Mouse (Mus musculus): ENCODE data around the gene Cdk6. TPM values are rescaled to one million over a fixed set of nuclear protein-coding genes. Genes with fewer than 3 reads are reported as not detected.

The Cdk6 gene
- total RNA-seq, 2 experiments from 2014 or later: 22.9 to 26.1 TPM

GRCm38 (mm10) chr5:3373170-3373569 lies 31.9 kb downstream of the Cdk6 start:
- no peak for DNase-seq
- intact Hi-C loops (cut with DNase I): no loop called here

GRCm38 (mm10) chr5:3374763-3375162 lies 33.5 kb downstream of the Cdk6 start:
- no peak for DNase-seq
- intact Hi-C loops (cut with DNase I): no loop called here

- DNase-seq: no peak
- intact Hi-C loops (cut with DNase I): no loop called here
Measured at GRCm38 (mm10) chr5:3376167-3376566, 34.9 kb downstream of the Cdk6 start.

GRCm38 (mm10) chr5:3379252-3379651 lies 38.0 kb downstream of the Cdk6 start:
- DNase-seq: no peak
- intact Hi-C loops (cut with DNase I): no loop called here

- DNase-seq: peak in 1 of 2 experiments; percentile 37
- intact Hi-C loops (cut with DNase I): loop anchor here (5.0 kb wide), 1 partner anchor 38 kb away; the partner anchor contains the start of gene Cdk6
Measured at GRCm38 (mm10) chr5:3380692-3381233, 39.5 kb downstream of the Cdk6 start.

GRCm38 (mm10) chr5:3381795-3382194 lies 40.5 kb downstream of the Cdk6 start:
- no peak for DNase-seq
- intact Hi-C loops (cut with DNase I): loop anchor here (5.0 kb wide), 1 partner anchor 39 kb away; the partner anchor contains the start of gene Cdk6

- DNase-seq: no peak
- intact Hi-C loops (cut with DNase I): loop anchor here (5.0 kb wide), 1 partner anchor 40 kb away; the partner anchor contains the start of gene Cdk6
Measured at GRCm38 (mm10) chr5:3382343-3383040, 41.2 kb downstream of the Cdk6 start.

GRCm38 (mm10) chr5:3383547-3383946 lies 42.3 kb downstream of the Cdk6 start:
- intact Hi-C loops (cut with DNase I): loop anchor here (5.0 kb wide), 1 partner anchor 41 kb away; the partner anchor contains the start of gene Cdk6
- no peak for DNase-seq

GRCm38 (mm10) chr5:3385078-3385477 lies 43.8 kb downstream of the Cdk6 start:
- DNase-seq: no peak
- intact Hi-C loops (cut with DNase I): no loop called here

- intact Hi-C loops (cut with DNase I): no loop called here
- no peak for DNase-seq
Measured at GRCm38 (mm10) chr5:3386021-3386730, 44.9 kb downstream of the Cdk6 start.

- DNase-seq: no peak
- intact Hi-C loops (cut with DNase I): no loop called here
Measured at GRCm38 (mm10) chr5:3386731-3387087, 45.4 kb downstream of the Cdk6 start.

- intact Hi-C loops (cut with DNase I): no loop called here
- no peak for DNase-seq
Measured at GRCm38 (mm10) chr5:3387138-3387537, 45.9 kb downstream of the Cdk6 start.

GRCm38 (mm10) chr5:3392856-3393255 lies 51.6 kb downstream of the Cdk6 start:
- DNase-seq: no peak
- intact Hi-C loops (cut with DNase I): no loop called here

GRCm38 (mm10) chr5:3394145-3394544 lies 52.9 kb downstream of the Cdk6 start:
- DNase-seq: no peak
- intact Hi-C loops (cut with DNase I): no loop called here

GRCm38 (mm10) chr5:3395020-3395419 lies 53.7 kb downstream of the Cdk6 start:
- intact Hi-C loops (cut with DNase I): no loop called here
- DNase-seq: no peak

- intact Hi-C loops (cut with DNase I): no loop called here
- no peak for DNase-seq
Measured at GRCm38 (mm10) chr5:3396214-3396613, 54.9 kb downstream of the Cdk6 start.

- intact Hi-C loops (cut with DNase I): no loop called here
- DNase-seq: no peak
Measured at GRCm38 (mm10) chr5:3396910-3397575, 55.8 kb downstream of the Cdk6 start.

GRCm38 (mm10) chr5:3399784-3400494 lies 58.7 kb downstream of the Cdk6 start:
- no peak for DNase-seq
- intact Hi-C loops (cut with DNase I): no loop called here

- DNase-seq: peak in 1 of 2 experiments; percentile 44
- intact Hi-C loops (cut with DNase I): no loop called here
Measured at GRCm38 (mm10) chr5:3405102-3405501, 63.8 kb downstream of the Cdk6 start.

- intact Hi-C loops (cut with DNase I): no loop called here
- DNase-seq: no peak
Measured at GRCm38 (mm10) chr5:3405503-3405902, 64.2 kb downstream of the Cdk6 start.
